Mouse (Mus musculus) liver, embryonic 13.5 days (tissue): Measurements from ENCODE around the gene Dnah6. TPM values are rescaled to one million over a fixed set of nuclear protein-coding genes. Genes with fewer than 3 reads are reported as not detected.

ENCODE experiments used
- ATAC-seq: fragments of 200-750 bp; cut with Nextera tagmentation; 2 replicates; pipeline ENCODE4 v1.8.0; 2017; ENCODE audit warnings: low read depth, mild to moderate bottlenecking, moderate number of reproducible peaks, moderate library complexity
- DNase-seq: peaks from one replicate; pipeline ENCODE4 v3.0.0; 2022
- H3K27ac ChIP-seq: fragments of 300-500 bp; sonication (generic); 2 replicates; pipeline ENCODE4 v1.5.1; 2015; ENCODE audit warnings: moderate library complexity, mild to moderate bottlenecking, inconsistent platforms
- H3K27me3 ChIP-seq: fragments of 300-500 bp; sonication (generic); 2 replicates; pipeline ENCODE4 v1.6.1; 2015; ENCODE audit warnings: mild to moderate bottlenecking, inconsistent platforms
- H3K36me3 ChIP-seq: fragments of 300-500 bp; sonication (generic); 2 replicates; pipeline ENCODE4 v1.6.1; 2015; ENCODE audit warnings: mild to moderate bottlenecking, inconsistent platforms
- H3K4me1 ChIP-seq: fragments of 300-500 bp; sonication (generic); replicated peaks from 2 replicates; pipeline ENCODE4 v1.6.1; 2015; ENCODE audit warnings: inconsistent platforms
- H3K4me2 ChIP-seq: fragments of 300-500 bp; sonication (generic); 2 replicates; pipeline ENCODE4 v1.6.1; 2015; ENCODE audit warnings: inconsistent platforms, mild to moderate bottlenecking, moderate library complexity
- H3K4me3 ChIP-seq: fragments of 300-500 bp; sonication (generic); replicated peaks from 2 replicates; pipeline ENCODE4 v1.5.1; 2015; ENCODE audit warnings: mild to moderate bottlenecking, inconsistent platforms
- H3K9ac ChIP-seq: fragments of 300-500 bp; sonication (generic); 2 replicates; pipeline ENCODE4 v1.6.1; 2015; ENCODE audit warnings: mild to moderate bottlenecking, inconsistent platforms
- H3K9me3 ChIP-seq: fragments of 300-500 bp; sonication (generic); replicated peaks from 2 replicates; pipeline ENCODE4 v1.6.1; 2016; ENCODE audit warnings: inconsistent platforms
- WGBS: fragments of 180-500 bp; shearing (Covaris S2); methylation state at CpG from one replicate; pipeline ENCODE4 v1.1.7; 2015; ENCODE audit not compliant: insufficient replicate concordance; 5-methylcytosine and 5-hydroxymethylcytosine counted together
- polyA plus RNA-seq: library from polyadenylated mRNA; unstranded; fragments of >200 nt; fragmentation: Nextera tagmentation; extraction: Ambion mirVana; gene quantifications from 2 replicates; pipeline ENCODE4 v1.2.1, GENCODE M21; 2015

The Dnah6 gene
- polyA plus RNA-seq, 1 experiment from 2014 or later = 0.01 TPM

GRCm38 (mm10) chr6:73249851-73250250 is 28.4 kb upstream of the Dnah6 start:
- no peak for ATAC-seq
- no peaks in the 10 kb centered on the region for H3K27me3 ChIP-seq
- H3K4me3 ChIP-seq = peak overlapping the region; percentile 92
- H3K27ac ChIP-seq = no peak overlapping the region
- WGBS = 63% methylated on average over 4 of the region's 4 CpGs
- peak overlapping the region; percentile 77; the same call in 1 of the 2 replicates for H3K4me2 ChIP-seq
- H3K9me3 ChIP-seq = no peaks in the 10 kb centered on the region
- H3K36me3 ChIP-seq = 0 out of 2 replicates have a peak, but pooled peaks cover 7% of the 10 kb centered on the region
- peak overlapping the region; percentile 93; the same call in 1 of the 2 replicates for H3K9ac ChIP-seq
- peaks cover 45% of the 10 kb centered on the region for H3K4me1 ChIP-seq
- DNase-seq = no peak

DNA sequence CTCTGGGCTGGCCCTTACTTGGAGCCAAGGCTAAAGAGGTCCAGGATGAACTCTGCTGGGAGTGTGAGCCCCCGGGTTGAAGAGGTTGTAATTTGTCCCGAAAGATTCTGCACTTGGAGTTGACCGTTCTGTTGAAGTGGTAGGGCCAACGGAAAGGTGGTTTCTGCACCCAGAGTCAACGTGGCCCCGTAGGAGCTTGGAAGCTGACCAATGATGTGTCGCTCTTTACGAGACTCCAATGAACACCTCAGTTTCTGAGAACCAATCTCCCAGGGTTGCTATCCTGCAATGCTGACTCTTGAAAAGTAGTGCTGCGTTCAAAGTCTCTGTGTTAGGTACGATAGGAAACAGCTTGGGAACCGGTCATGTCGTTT is 27.6 kb upstream of the Dnah6 start:
- peak overlapping the region; percentile 77 for H3K4me2 ChIP-seq
- H3K4me3 ChIP-seq = peak overlapping the region; percentile 92
- H3K4me1 ChIP-seq = peaks cover 37% of the 10 kb centered on the region
- no peaks in the 10 kb centered on the region for H3K9me3 ChIP-seq
- peak; percentile 13 for DNase-seq
- ATAC-seq = peak; percentile 32
- peak overlapping the region; percentile 93 for H3K9ac ChIP-seq
- H3K27ac ChIP-seq = no peak overlapping the region
- no peaks in the 10 kb centered on the region for H3K27me3 ChIP-seq
- 0 out of 2 replicates have a peak, but pooled peaks cover 7% of the 10 kb centered on the region for H3K36me3 ChIP-seq
- 3% methylated on average over 12 of the region's 12 CpGs for WGBS

DNA sequence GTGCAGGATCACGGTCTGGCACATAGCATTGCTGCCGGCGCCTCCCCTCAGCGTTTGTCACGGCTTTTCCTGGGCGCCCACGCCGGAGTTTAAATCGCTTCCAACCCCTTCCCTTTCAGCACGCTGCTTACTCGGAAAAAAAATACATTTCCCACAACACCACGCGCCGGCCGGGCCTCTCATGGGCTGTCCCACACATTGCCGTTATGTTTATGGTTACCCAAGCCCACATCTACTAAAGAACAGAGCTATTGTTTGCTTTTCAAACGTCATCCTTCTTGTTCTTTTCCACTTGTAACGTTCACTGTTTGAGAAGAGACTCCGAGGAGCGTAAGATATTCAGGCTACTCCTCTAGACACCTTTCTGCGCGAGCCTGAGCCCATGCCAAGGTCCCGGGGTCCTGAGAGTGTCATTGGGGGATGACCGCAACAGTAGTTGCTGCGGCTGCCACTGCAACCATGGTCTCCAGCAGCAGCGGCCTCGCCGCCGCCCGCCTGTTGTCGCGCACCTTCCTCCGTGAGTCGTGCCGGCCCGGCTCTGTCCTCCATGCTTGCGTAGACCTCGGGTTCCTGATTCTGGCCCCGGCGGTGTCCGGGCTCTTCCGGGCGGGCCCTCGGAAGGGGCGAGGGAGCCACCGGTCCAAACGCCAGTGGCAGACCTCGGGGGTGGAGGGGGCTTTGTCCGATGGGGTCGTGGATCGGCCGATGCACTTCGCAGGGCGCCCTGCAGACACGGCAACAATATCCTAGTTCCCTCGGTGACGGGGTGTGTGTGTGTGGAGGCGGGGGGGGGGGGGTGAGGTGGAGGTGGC is 27.0 kb upstream of the Dnah6 start, which contains the start of gene Suclg1:
Gene Suclg1, plus strand, starts transcription at position 146 of the 812 bp plus-strand sequence.
- H3K9ac ChIP-seq = peak within 1 kb of the TSS; percentile 93
- peak within 1 kb of the TSS; percentile 73 for H3K27ac ChIP-seq
- DNase-seq = peak; percentile 78
- 1% methylated on average over 57 of the region's 58 CpGs for WGBS
- ATAC-seq = peak; percentile 92
- H3K9me3 ChIP-seq = no peaks in the 10 kb centered on the region
- H3K4me3 ChIP-seq = peak within 1 kb of the TSS; percentile 92
- no peaks in the 10 kb centered on the region for H3K27me3 ChIP-seq
- H3K4me1 ChIP-seq = peaks cover 31% of the 10 kb centered on the region
- 0 out of 2 replicates have a peak, but pooled peaks cover 7% of the 10 kb centered on the region for H3K36me3 ChIP-seq
- H3K4me2 ChIP-seq = peak within 1 kb of the TSS; percentile 77

- H3K27me3 ChIP-seq = no peaks in the 10 kb centered on the region
- H3K4me2 ChIP-seq = peak overlapping the region; percentile 77
- ATAC-seq (no peak), DNase-seq (peak; percentile 31)
- H3K9me3 ChIP-seq = no peaks in the 10 kb centered on the region
- 36% methylated on average over 4 of the region's 4 CpGs for WGBS
- H3K27ac ChIP-seq = no peak overlapping the region; the same call in 1 of the 2 replicates
- H3K4me1 ChIP-seq = peaks cover 21% of the 10 kb centered on the region
- peak overlapping the region; percentile 92 for H3K4me3 ChIP-seq
- no peak overlapping the region; the same call in 1 of the 2 replicates for H3K9ac ChIP-seq
- 0 out of 2 replicates have a peak, but pooled peaks cover 7% of the 10 kb centered on the region for H3K36me3 ChIP-seq
These were observed 26.0 kb upstream of the Dnah6 start for GRCm38 (mm10) chr6:73247452-73247851.

DNA sequence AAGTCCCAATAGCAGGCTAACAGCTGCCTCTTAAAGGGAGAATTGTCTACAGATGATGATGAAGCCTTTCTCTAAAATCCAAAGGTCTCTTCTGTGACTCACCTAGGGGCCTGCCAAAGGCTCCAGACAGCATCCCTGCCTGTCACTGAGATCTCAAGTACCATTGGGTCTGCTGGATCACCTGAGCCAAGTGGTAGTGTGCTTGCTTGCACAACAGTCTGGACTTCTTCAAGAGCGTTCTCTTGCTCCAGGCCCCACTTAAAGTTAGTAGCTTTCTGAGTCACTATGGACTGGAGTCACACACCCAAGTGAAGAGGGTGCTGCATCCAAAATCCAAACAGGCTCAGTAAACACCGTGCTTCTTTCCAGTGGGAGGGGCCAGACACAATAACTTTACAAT is 25.4 kb upstream of the Dnah6 start:
- Histone ChIP-seq H3K4me3 (no peak overlapping the region), H3K27me3 (no peaks in the 10 kb centered on the region), H3K4me1 (peaks cover 17% of the 10 kb centered on the region), H3K9me3 (no peaks in the 10 kb centered on the region), H3K9ac (no peak overlapping the region), H3K36me3 (0 out of 2 replicates have a peak, but pooled peaks cover 3% of the 10 kb centered on the region), H3K4me2 (no peak overlapping the region), H3K27ac (no peak overlapping the region)
- DNase-seq = no peak
- WGBS = 73% methylated on average over 2 of the region's 2 CpGs
- no peak for ATAC-seq

DNA sequence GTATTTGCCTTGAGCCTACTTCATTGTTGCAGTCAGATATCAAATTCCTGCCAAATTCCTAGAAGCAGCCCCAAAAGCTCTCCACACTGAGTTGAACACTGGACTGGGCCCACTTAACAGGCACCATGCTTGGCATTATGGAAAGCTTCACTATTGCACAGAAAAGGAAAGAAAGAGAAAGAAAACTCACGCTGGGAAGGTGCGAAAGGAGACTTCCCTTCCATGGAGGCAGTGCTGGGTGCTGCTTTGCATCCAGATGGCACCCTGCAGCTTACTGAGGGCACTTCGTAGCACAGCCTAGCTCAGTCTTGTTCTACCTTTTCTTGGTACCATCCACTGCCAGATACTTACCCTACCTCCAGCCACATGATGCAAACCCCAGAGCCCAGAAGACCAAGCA is 14.2 kb upstream of the Dnah6 start:
- Histone ChIP-seq H3K36me3 (no peaks in the 10 kb centered on the region), H3K27ac (no peak overlapping the region), H3K4me1 (peaks cover 7% of the 10 kb centered on the region), H3K4me2 (no peak overlapping the region), H3K4me3 (no peak overlapping the region), H3K9me3 (no peaks in the 10 kb centered on the region), H3K27me3 (no peaks in the 10 kb centered on the region), H3K9ac (no peak overlapping the region)
- DNase-seq (no peak), ATAC-seq (no peak)
- 74% methylated on average over 3 of the region's 3 CpGs for WGBS

- peaks cover 7% of the 10 kb centered on the region for H3K4me1 ChIP-seq
- H3K9ac ChIP-seq = no peak overlapping the region
- no peak for ATAC-seq
- no peak overlapping the region for H3K27ac ChIP-seq
- no peak overlapping the region for H3K4me2 ChIP-seq
- WGBS = 77% methylated on average over 6 of the region's 6 CpGs
- no peak overlapping the region for H3K4me3 ChIP-seq
- H3K36me3 ChIP-seq = no peaks in the 10 kb centered on the region
- no peak for DNase-seq
- no peaks in the 10 kb centered on the region for H3K9me3 ChIP-seq
- no peaks in the 10 kb centered on the region for H3K27me3 ChIP-seq
These were observed 12.9 kb upstream of the Dnah6 start for GRCm38 (mm10) chr6:73234302-73234900.

- Histone ChIP-seq H3K4me2 (no peak overlapping the region), H3K27me3 (no peaks in the 10 kb centered on the region), H3K9ac (no peak overlapping the region), H3K36me3 (no peaks in the 10 kb centered on the region), H3K4me3 (no peak overlapping the region), H3K9me3 (no peaks in the 10 kb centered on the region), H3K4me1 (peaks cover 7% of the 10 kb centered on the region), H3K27ac (no peak overlapping the region)
- DNase-seq = no peak
- peak; percentile 48 for ATAC-seq
- WGBS = 39% methylated on average over 6 of the region's 6 CpGs
These were observed 11.8 kb upstream of the Dnah6 start for GRCm38 (mm10) chr6:73233202-73233726.

DNA sequence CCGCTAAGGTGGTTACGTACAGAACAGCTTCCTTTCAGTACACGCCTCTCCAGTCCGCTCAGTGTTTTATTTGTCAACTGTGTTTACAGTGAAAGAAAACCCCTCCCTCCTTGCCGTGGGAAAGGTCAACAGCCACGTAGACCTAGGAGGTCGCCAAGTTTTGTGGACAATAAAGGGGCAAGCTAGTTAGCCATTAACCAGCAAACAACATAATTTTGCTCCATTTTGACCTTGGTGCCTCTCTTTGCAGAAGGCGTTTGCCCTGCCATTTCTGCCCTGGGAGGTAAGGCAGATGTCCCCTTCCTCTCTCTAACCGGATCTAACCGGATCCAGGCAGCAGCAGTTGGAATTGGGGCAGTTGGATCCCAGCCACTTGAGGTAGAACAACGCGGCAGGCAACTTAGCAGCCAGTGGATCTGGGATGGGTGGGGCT is 10.7 kb upstream of the Dnah6 start:
- 68% methylated on average over 12 of the region's 12 CpGs for WGBS
- H3K9me3 ChIP-seq = no peaks in the 10 kb centered on the region
- no peaks in the 10 kb centered on the region for H3K27me3 ChIP-seq
- ATAC-seq (peak; percentile 67), DNase-seq (no peak)
- H3K36me3 ChIP-seq = no peaks in the 10 kb centered on the region
- no peak overlapping the region for H3K4me2 ChIP-seq
- 0 out of 2 replicates have a peak overlapping the region, but pooled peaks have one; percentile 14 for H3K4me3 ChIP-seq
- no peak overlapping the region for H3K9ac ChIP-seq
- H3K4me1 ChIP-seq = peaks cover 7% of the 10 kb centered on the region
- peak overlapping the region; percentile 62; the same call in 1 of the 2 replicates for H3K27ac ChIP-seq

DNA sequence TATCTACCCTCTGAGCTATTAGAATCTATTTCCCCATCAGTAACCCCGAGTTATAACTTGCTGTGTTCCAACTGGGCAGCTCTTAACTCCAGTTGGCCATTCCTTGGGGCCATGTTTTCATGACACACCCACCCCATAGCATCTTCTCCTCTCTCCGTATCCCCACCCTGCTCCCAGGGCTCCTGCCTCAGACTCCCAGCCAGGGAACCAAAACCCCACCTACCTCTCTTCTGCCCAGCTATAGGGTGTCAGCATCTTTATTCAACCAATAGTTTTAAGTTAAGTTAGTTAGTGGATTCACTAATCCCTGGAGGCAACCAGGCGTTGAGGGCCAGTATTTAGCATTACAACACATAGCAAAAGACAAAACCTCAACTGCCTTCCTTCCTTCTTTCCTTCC is 7.4 kb upstream of the Dnah6 start:
- Histone ChIP-seq H3K9ac (no peak overlapping the region), H3K4me3 (no peak overlapping the region), H3K9me3 (no peaks in the 10 kb centered on the region), H3K36me3 (no peaks in the 10 kb centered on the region), H3K27me3 (no peaks in the 10 kb centered on the region), H3K4me1 (peaks cover 7% of the 10 kb centered on the region), H3K27ac (no peak overlapping the region), H3K4me2 (no peak overlapping the region)
- 60% methylated on average over 3 of the region's 3 CpGs for WGBS
- DNase-seq (no peak), ATAC-seq (no peak)

DNA sequence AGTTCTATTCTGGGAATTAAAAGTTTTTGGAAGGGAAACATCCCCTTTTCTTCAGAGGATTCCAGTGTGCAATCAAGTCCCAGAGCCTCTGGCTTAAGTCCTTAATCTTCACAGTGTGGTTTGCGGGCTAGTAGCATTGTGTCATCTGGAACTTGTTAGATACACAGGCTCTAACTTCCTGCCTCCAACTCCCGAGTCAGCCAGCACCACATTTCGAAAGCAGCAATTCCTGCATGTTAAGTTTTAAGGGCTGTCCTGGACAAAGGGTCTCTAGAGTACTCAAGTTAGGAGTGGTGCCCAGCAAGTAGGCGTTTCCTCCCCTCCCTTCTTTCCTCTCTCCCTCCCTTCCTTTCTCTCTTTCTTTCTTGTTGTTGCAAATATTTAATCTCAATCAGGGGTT is 7.0 kb upstream of the Dnah6 start:
- no peak overlapping the region for H3K9ac ChIP-seq
- no peaks in the 10 kb centered on the region for H3K36me3 ChIP-seq
- ATAC-seq (no peak), DNase-seq (no peak)
- H3K4me3 ChIP-seq = no peak overlapping the region
- H3K4me2 ChIP-seq = no peak overlapping the region
- WGBS = 17% methylated on average over 4 of the region's 4 CpGs
- H3K9me3 ChIP-seq = no peaks in the 10 kb centered on the region
- H3K27ac ChIP-seq = no peak overlapping the region
- no peaks in the 10 kb centered on the region for H3K27me3 ChIP-seq
- peaks cover 7% of the 10 kb centered on the region for H3K4me1 ChIP-seq
